Mouse (Mus musculus): ENCODE data around the gene Jak3. TPM values are rescaled to one million over a fixed set of nuclear protein-coding genes. Genes with fewer than 3 reads are reported as not detected.
A peak's percentile ranks its signal among the peaks of the same experiment; 100 is the strongest.

Gene Jak3
- polyA plus RNA-seq, 1 experiment from 2014 or later = 6.3 TPM

GRCm38 (mm10) chr8:71645510-71645909 lies 30.6 kb upstream of the Jak3 start:
- ATAC-seq (ENCODE audit: insufficient number of reproducible peaks, insufficient read depth, low FRiP score, low read depth) = no peak
- 74% methylated on average over 9 of the region's 9 CpGs for WGBS

GRCm38 (mm10) chr8:71654600-71654999 lies 21.5 kb upstream of the Jak3 start:
- H3K4me3 ChIP-seq (ENCODE audit: control insufficient read depth in 1 of 2, insufficient read depth in 1 of 2, low read depth in 1 of 2, low read length in 2 of 2) = no peak overlapping the region
- 1% methylated on average over 24 of the region's 24 CpGs for WGBS
- ATAC-seq (ENCODE audit: insufficient number of reproducible peaks, insufficient read depth, low FRiP score, low read depth) = no peak

More at GRCm38 (mm10) chr8:71645510-71645909, 30.6 kb upstream of the Jak3 start:
- Histone ChIP-seq H3K27me3 (ENCODE audit: control insufficient read depth, insufficient read depth, low read length) (0 out of 2 replicates have a peak, but pooled peaks cover 4% of the 10 kb centered on the region), H3K9ac (ENCODE audit: low read length) (no peak overlapping the region), H3K4me1 (ENCODE audit: control insufficient read depth in 2 of 2, insufficient read depth in 2 of 2, low read length in 2 of 2) (no peaks in the 10 kb centered on the region), H3K36me3 (ENCODE audit: control insufficient read depth, insufficient read depth, low read length) (no peaks in the 10 kb centered on the region), H3K9me3 (ENCODE audit: control insufficient read depth, low read length) (no peaks in the 10 kb centered on the region), H3K4me3 (ENCODE audit: control insufficient read depth in 1 of 2, insufficient read depth in 1 of 2, low read depth in 1 of 2, low read length in 2 of 2) (no peak overlapping the region), H3K4me2 (ENCODE audit: low read length) (no peak overlapping the region), H3K27ac (replicated peaks in 1 of 2; ENCODE audit: control insufficient read depth in 1 of 2, insufficient read depth in 1 of 2, low read depth in 2 of 2, low read length in 2 of 2) (no peak overlapping the region)

GRCm38 (mm10) chr8:71657816-71658215 lies 18.3 kb upstream of the Jak3 start:
- H3K9ac ChIP-seq (ENCODE audit: low read length) = no peak overlapping the region
- ATAC-seq (ENCODE audit: insufficient number of reproducible peaks, insufficient read depth, low FRiP score, low read depth) = no peak
- peaks cover 72% of the 10 kb centered on the region for H3K27me3 ChIP-seq (ENCODE audit: control insufficient read depth, insufficient read depth, low read length)
- peaks cover 2 to 3% of the 10 kb centered on the region in 2 experiments; a peak in 3 of 4 replicates for H3K4me1 ChIP-seq (ENCODE audit: control insufficient read depth in 2 of 2, insufficient read depth in 2 of 2, low read length in 2 of 2)
- 18% methylated on average over 9 of the region's 9 CpGs for WGBS
- H3K36me3 ChIP-seq (ENCODE audit: control insufficient read depth, insufficient read depth, low read length) = no peaks in the 10 kb centered on the region
- H3K9me3 ChIP-seq (ENCODE audit: control insufficient read depth, low read length) = no peaks in the 10 kb centered on the region
- H3K4me2 ChIP-seq (ENCODE audit: low read length) = no peak overlapping the region
- no peak overlapping the region for H3K27ac ChIP-seq (replicated peaks in 1 of 2; ENCODE audit: control insufficient read depth in 1 of 2, insufficient read depth in 1 of 2, low read depth in 2 of 2, low read length in 2 of 2)
- no peak overlapping the region for H3K4me3 ChIP-seq (ENCODE audit: control insufficient read depth in 1 of 2, insufficient read depth in 1 of 2, low read depth in 1 of 2, low read length in 2 of 2)

More at GRCm38 (mm10) chr8:71654600-71654999, 21.5 kb upstream of the Jak3 start:
- H3K27ac ChIP-seq (replicated peaks in 1 of 2; ENCODE audit: control insufficient read depth in 1 of 2, insufficient read depth in 1 of 2, low read depth in 2 of 2, low read length in 2 of 2) = no peak overlapping the region
- H3K36me3 ChIP-seq (ENCODE audit: control insufficient read depth, insufficient read depth, low read length) = no peaks in the 10 kb centered on the region
- H3K9ac ChIP-seq (ENCODE audit: low read length) = no peak overlapping the region
- H3K9me3 ChIP-seq (ENCODE audit: control insufficient read depth, low read length) = no peaks in the 10 kb centered on the region
- peaks cover 76% of the 10 kb centered on the region for H3K27me3 ChIP-seq (ENCODE audit: control insufficient read depth, insufficient read depth, low read length)
- H3K4me1 ChIP-seq (ENCODE audit: control insufficient read depth in 2 of 2, insufficient read depth in 2 of 2, low read length in 2 of 2) = peaks cover 2 to 3% of the 10 kb centered on the region in 2 experiments; a peak in 2 of 4 replicates
- H3K4me2 ChIP-seq (ENCODE audit: low read length) = peak overlapping the region; percentile 18; the same call in 1 of the 2 replicates

- Histone ChIP-seq H3K27ac (replicated peaks in 1 of 2; ENCODE audit: control insufficient read depth in 1 of 2, insufficient read depth in 1 of 2, low read depth in 2 of 2, low read length in 2 of 2) (no peak overlapping the region), H3K4me1 (ENCODE audit: control insufficient read depth in 2 of 2, insufficient read depth in 2 of 2, low read length in 2 of 2) (peaks cover 2 to 3% of the 10 kb centered on the region in 2 experiments; a peak in 3 of 4 replicates), H3K9ac (ENCODE audit: low read length) (no peak overlapping the region), H3K9me3 (ENCODE audit: control insufficient read depth, low read length) (no peaks in the 10 kb centered on the region), H3K36me3 (ENCODE audit: control insufficient read depth, insufficient read depth, low read length) (no peaks in the 10 kb centered on the region), H3K4me2 (ENCODE audit: low read length) (no peak overlapping the region), H3K27me3 (ENCODE audit: control insufficient read depth, insufficient read depth, low read length) (peaks cover 65% of the 10 kb centered on the region), H3K4me3 (ENCODE audit: control insufficient read depth in 1 of 2, insufficient read depth in 1 of 2, low read depth in 1 of 2, low read length in 2 of 2) (no peak overlapping the region)
- WGBS = 20% methylated on average over 17 of the region's 17 CpGs
- ATAC-seq (ENCODE audit: insufficient number of reproducible peaks, insufficient read depth, low FRiP score, low read depth) = no peak
Observed at GRCm38 (mm10) chr8:71658515-71659049, 17.5 kb upstream of the Jak3 start.

GRCm38 (mm10) chr8:71659751-71660150 lies 16.3 kb upstream of the Jak3 start:
- no peak overlapping the region for H3K9ac ChIP-seq (ENCODE audit: low read length)
- H3K36me3 ChIP-seq (ENCODE audit: control insufficient read depth, insufficient read depth, low read length) = no peaks in the 10 kb centered on the region
- no peak overlapping the region for H3K4me3 ChIP-seq (ENCODE audit: control insufficient read depth in 1 of 2, insufficient read depth in 1 of 2, low read depth in 1 of 2, low read length in 2 of 2)
- H3K27ac ChIP-seq (replicated peaks in 1 of 2; ENCODE audit: control insufficient read depth in 1 of 2, insufficient read depth in 1 of 2, low read depth in 2 of 2, low read length in 2 of 2) = no peak overlapping the region
- no peak overlapping the region for H3K4me2 ChIP-seq (ENCODE audit: low read length)
- 63% methylated on average over 1 of the region's 1 CpGs for WGBS
- H3K4me1 ChIP-seq (ENCODE audit: control insufficient read depth in 2 of 2, insufficient read depth in 2 of 2, low read length in 2 of 2) = peaks cover under 1% of the 10 kb centered on the region in 2 experiments; a peak in 3 of 4 replicates
- no peaks in the 10 kb centered on the region for H3K9me3 ChIP-seq (ENCODE audit: control insufficient read depth, low read length)
- peaks cover 54% of the 10 kb centered on the region for H3K27me3 ChIP-seq (ENCODE audit: control insufficient read depth, insufficient read depth, low read length)
- ATAC-seq (ENCODE audit: insufficient number of reproducible peaks, insufficient read depth, low FRiP score, low read depth) = no peak

GRCm38 (mm10) chr8:71660325-71661120 lies 15.6 kb upstream of the Jak3 start:
- Histone ChIP-seq H3K4me1 (ENCODE audit: control insufficient read depth in 2 of 2, insufficient read depth in 2 of 2, low read length in 2 of 2) (peaks cover 0 to 5% of the 10 kb centered on the region in 2 experiments; a peak in 2 of 4 replicates), H3K27me3 (ENCODE audit: control insufficient read depth, insufficient read depth, low read length) (peaks cover 46% of the 10 kb centered on the region), H3K9me3 (ENCODE audit: control insufficient read depth, low read length) (no peaks in the 10 kb centered on the region), H3K9ac (ENCODE audit: low read length) (no peak overlapping the region), H3K36me3 (ENCODE audit: control insufficient read depth, insufficient read depth, low read length) (no peaks in the 10 kb centered on the region), H3K27ac (replicated peaks in 1 of 2; ENCODE audit: control insufficient read depth in 1 of 2, insufficient read depth in 1 of 2, low read depth in 2 of 2, low read length in 2 of 2) (no peak overlapping the region), H3K4me2 (ENCODE audit: low read length) (no peak overlapping the region), H3K4me3 (ENCODE audit: control insufficient read depth in 1 of 2, insufficient read depth in 1 of 2, low read depth in 1 of 2, low read length in 2 of 2) (no peak overlapping the region)
- ATAC-seq (ENCODE audit: insufficient number of reproducible peaks, insufficient read depth, low FRiP score, low read depth) = no peak
- 7% methylated on average over 36 of the region's 36 CpGs for WGBS

- WGBS = 5% methylated on average over 22 of the region's 22 CpGs
- H3K27ac ChIP-seq (replicated peaks in 1 of 2; ENCODE audit: control insufficient read depth in 1 of 2, insufficient read depth in 1 of 2, low read depth in 2 of 2, low read length in 2 of 2) = 0 out of 4 replicates have a peak overlapping the region, but pooled peaks of 1 of the 2 experiments have one; percentile 24
- peaks cover 4% of the 10 kb centered on the region for H3K27me3 ChIP-seq (ENCODE audit: control insufficient read depth, insufficient read depth, low read length)
- 0 out of 2 replicates have a peak overlapping the region, but pooled peaks have one; percentile 21 for H3K9ac ChIP-seq (ENCODE audit: low read length)
- peak overlapping the region; percentile 59 for H3K4me2 ChIP-seq (ENCODE audit: low read length)
- no peaks in the 10 kb centered on the region for H3K9me3 ChIP-seq (ENCODE audit: control insufficient read depth, low read length)
- no peaks in the 10 kb centered on the region for H3K36me3 ChIP-seq (ENCODE audit: control insufficient read depth, insufficient read depth, low read length)
- 0 out of 2 replicates have a peak, but pooled peaks have one; percentile 29 for ATAC-seq (ENCODE audit: insufficient number of reproducible peaks, insufficient read depth, low FRiP score, low read depth)
- peak overlapping the region; percentile 17 to 30 for H3K4me3 ChIP-seq (ENCODE audit: control insufficient read depth in 1 of 2, insufficient read depth in 1 of 2, low read depth in 1 of 2, low read length in 2 of 2)
- peaks cover 15 to 36% of the 10 kb centered on the region in 2 experiments for H3K4me1 ChIP-seq (ENCODE audit: control insufficient read depth in 2 of 2, insufficient read depth in 2 of 2, low read length in 2 of 2)
Observed at GRCm38 (mm10) chr8:71665331-71666130, 10.6 kb upstream of the Jak3 start.

All from heart, embryonic 14.5 days (tissue).